Mouse (Mus musculus): ENCODE results near the gene Ceacam13.
"Not testable (repeated sequence)": the region's sequence is repeated elsewhere in the genome, so short reads cannot be mapped to it uniquely, and the experiment has no call there.

Ceacam13 gene

DNA sequence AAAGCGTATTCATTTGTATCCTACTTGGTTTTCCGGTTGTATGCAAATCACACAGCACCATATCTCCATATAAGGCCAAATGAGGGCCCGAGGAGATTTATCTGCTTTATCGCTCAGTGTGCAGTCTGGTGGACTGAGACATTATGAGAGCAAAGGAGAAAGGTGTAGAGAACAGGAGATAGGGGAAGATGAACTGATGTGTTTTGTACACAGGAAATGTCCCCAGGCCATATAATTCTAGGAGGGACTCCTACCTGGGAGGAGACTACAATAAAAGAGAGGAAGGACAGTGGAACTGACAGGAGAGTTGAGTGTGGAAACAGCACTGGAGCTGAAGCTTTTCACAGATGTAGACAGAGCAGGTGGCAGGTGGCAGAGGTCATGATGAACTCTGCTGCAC, at the start of gene Ceacam13:
Gene Ceacam13, plus strand, starts transcription at position 301 of the 400 bp plus-strand sequence.
- DNase-seq = no peak

DNA sequence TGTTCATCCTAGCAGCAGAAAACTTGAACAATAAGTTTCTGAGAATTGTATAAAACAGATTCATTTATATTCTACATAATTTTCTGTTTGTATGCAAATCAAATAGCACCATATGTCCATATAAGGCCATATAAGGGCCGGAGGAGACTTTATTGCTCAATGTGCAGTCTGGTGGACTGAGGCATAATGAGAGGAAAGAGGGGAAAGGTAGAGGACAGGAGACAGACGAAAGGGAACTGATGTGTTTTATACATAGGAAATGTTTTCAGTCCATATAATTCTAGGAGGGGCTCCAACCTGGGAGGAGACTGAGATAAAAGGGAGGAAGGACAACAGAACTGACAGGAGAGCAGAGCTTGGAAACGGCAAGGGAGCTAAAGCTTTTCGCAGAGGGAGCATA, 37.9 kb upstream of the Ceacam13 start, which contains the start of gene Ceacam11:
Gene Ceacam11, plus strand, starts transcription at position 301 of the 400 bp plus-strand sequence.
- DNase-seq = no peak

- DNase-seq = not testable (repeated sequence)
Measured at GRCm38 (mm10) chr7:18001131-18001530, 8.6 kb upstream of the Ceacam13 start.

DNA sequence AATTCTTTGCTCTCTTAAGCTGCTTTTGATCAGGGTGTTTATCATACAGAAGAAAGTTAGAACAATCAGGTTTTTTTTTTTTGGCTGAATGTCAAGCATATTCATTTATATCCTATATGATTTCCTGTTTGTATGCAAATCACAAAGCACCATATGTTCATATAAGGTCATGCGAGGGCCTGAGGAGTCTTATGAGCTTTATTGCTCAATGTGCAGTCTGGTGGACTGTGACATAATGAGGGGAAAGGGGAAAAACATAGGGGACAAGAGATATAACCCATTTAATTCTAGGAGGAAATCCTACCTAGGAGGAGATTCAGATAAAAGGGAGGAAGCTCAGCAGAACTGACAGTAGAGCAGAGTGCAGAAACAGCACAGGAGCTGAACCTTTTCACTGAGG, 55.9 kb downstream of the Ceacam13 start, which contains the start of gene Ceacam12:
Gene Ceacam12, plus strand, starts transcription at position 301 of the 400 bp plus-strand sequence.
- no peak for DNase-seq

All from kidney, postnatal 25 days (tissue).